18 mouse cellular contexts compared by ENCODE assay signal in genomic region chr2:174609892-174610291, GRCm38 (mm10). TPM values are rescaled to one million over a fixed set of nuclear protein-coding genes. Genes with fewer than 3 reads are reported as not detected.
"Had no signal": no experiment of that assay in that cellular context is flagged by ENCODE, and none has a peak within 500 bp of the region (broad histone marks: within the 10 kb centered on the region; RNA-seq: fewer than 3 reads in every experiment).

No protein-coding gene starts in this region.

- DNase-seq: lung, adult 2 months; lung, postnatal 14 days; lung, postnatal 36 days; retina, postnatal 1 day; right cerebral cortex, adult 18-20 months; right cerebral cortex, postnatal 25 days; right cerebral cortex, postnatal 4 days; spleen, adult 18-20 months; thymus, adult 18-20 months; thymus, postnatal 14 days; thymus, postnatal 36 days had no signal

- ATAC-seq: lung, postnatal 0 days; midbrain, embryonic 13.5 days; midbrain, embryonic 15.5 days had no signal

RNA-seq across cellular contexts. Expression of gene Zfp831, which starts 33.4 kb away (rescaled TPM):
- total RNA-seq: midbrain, postnatal 0 days had no signal
- polyA plus RNA-seq: lung, postnatal 0 days; midbrain, embryonic 15.5 days; midbrain, postnatal 0 days; myocyte; neural tube, embryonic 11.5 days; neural tube, embryonic 13.5 days had no signal
